Mouse (Mus musculus) neural tube, embryonic 11.5 days (tissue): ENCODE results near the gene Phf21b. TPM values are rescaled to one million over a fixed set of nuclear protein-coding genes. Genes with fewer than 3 reads are reported as not detected.

Experiments
- ATAC-seq: fragments of 200-750 bp; cut with Nextera tagmentation; 2 replicates; pipeline ENCODE4 v1.8.0; 2017; ENCODE audit warnings: moderate number of reproducible peaks, mild to moderate bottlenecking, moderate TSS enrichment, moderate library complexity; ENCODE audit not compliant: insufficient read depth, low FRiP score, low TSS enrichment
- DNase-seq: peaks from one replicate; pipeline ENCODE4 v3.0.0-alpha.2; 2015; ENCODE audit warnings: low spot score
- H3K27ac ChIP-seq: fragments of 300-500 bp; sonication (generic); 2 replicates; pipeline ENCODE4 v1.5.1; 2014; ENCODE audit warnings: low read depth, mild to moderate bottlenecking, low read length
- H3K27me3 ChIP-seq: fragments of 300-500 bp; sonication (generic); 2 replicates; pipeline ENCODE4 v1.6.1; 2014; ENCODE audit warnings: mild to moderate bottlenecking, low read length, mixed read lengths; ENCODE audit not compliant: control insufficient read depth, insufficient read depth
- H3K36me3 ChIP-seq: fragments of 300-500 bp; sonication (generic); 2 replicates; pipeline ENCODE4 v1.6.1; 2014; ENCODE audit warnings: mild to moderate bottlenecking, low read length, moderate library complexity, mixed read lengths; ENCODE audit not compliant: control insufficient read depth, insufficient read depth
- H3K4me1 ChIP-seq: fragments of 300-500 bp; sonication (generic); 2 replicates; pipeline ENCODE4 v1.6.1; 2014; ENCODE audit warnings: low read length, mixed read lengths; ENCODE audit not compliant: control insufficient read depth, insufficient read depth
- H3K4me2 ChIP-seq: fragments of 300-500 bp; sonication (generic); 2 replicates; pipeline ENCODE4 v1.6.1; 2014; ENCODE audit warnings: low read depth, mild to moderate bottlenecking, moderate library complexity
- H3K4me3 ChIP-seq: fragments of 300-500 bp; sonication (generic); 2 replicates; pipeline ENCODE4 v1.5.1; 2014; ENCODE audit warnings: low read depth, low read length
- H3K9ac ChIP-seq: fragments of 300-500 bp; sonication (generic); 2 replicates; pipeline ENCODE4 v1.6.1; 2014; ENCODE audit warnings: mild to moderate bottlenecking, low read length
- H3K9me3 ChIP-seq: fragments of 300-500 bp; sonication (generic); 2 replicates; pipeline ENCODE4 v1.6.1; 2016; ENCODE audit warnings: low read length; ENCODE audit not compliant: control insufficient read depth
- WGBS: fragments of 180-500 bp; shearing (Covaris S2); extraction: QIAGEN DNeasy Blood & Tissue Kit; methylation state at CpG from one replicate; pipeline ENCODE4 v1.1.7; 2014; 5-methylcytosine and 5-hydroxymethylcytosine counted together
- polyA plus RNA-seq: library from polyadenylated mRNA; unstranded; fragments of >200 nt; fragmentation: Nextera tagmentation; extraction: Ambion mirVana; gene quantifications from 2 replicates; pipeline ENCODE4 v1.2.1, GENCODE M21; 2014

Phf21b gene
- polyA plus RNA-seq, 1 experiment from 2014 or later: 32.2 TPM

GRCm38 (mm10) chr15:84812831-84813357 lies 43.0 kb downstream of the Phf21b start:
- no peak for DNase-seq
- WGBS: 81% methylated on average over 11 of the region's 11 CpGs
- Histone ChIP-seq H3K4me3 (no peak overlapping the region), H3K4me2 (no peak overlapping the region), H3K27ac (no peak overlapping the region), H3K9me3 (no peaks in the 10 kb centered on the region), H3K27me3 (no peaks in the 10 kb centered on the region), H3K36me3 (peaks cover under 1% of the 10 kb centered on the region; the same call in 1 of the 2 replicates), H3K9ac (no peak overlapping the region), H3K4me1 (peaks cover 12% of the 10 kb centered on the region)
- ATAC-seq: no peak

GRCm38 (mm10) chr15:84811126-84811525 lies 44.7 kb downstream of the Phf21b start:
- Histone ChIP-seq H3K27ac (no peak overlapping the region), H3K4me3 (no peak overlapping the region), H3K27me3 (no peaks in the 10 kb centered on the region), H3K9me3 (no peaks in the 10 kb centered on the region), H3K4me1 (peaks cover 12% of the 10 kb centered on the region), H3K4me2 (no peak overlapping the region), H3K9ac (no peak overlapping the region), H3K36me3 (peaks cover 9% of the 10 kb centered on the region)
- no peak for ATAC-seq
- no peak for DNase-seq
- WGBS: 68% methylated on average over 5 of the region's 5 CpGs

- Histone ChIP-seq H3K36me3 (peaks cover 17% of the 10 kb centered on the region), H3K27me3 (no peaks in the 10 kb centered on the region), H3K4me1 (peaks cover 10% of the 10 kb centered on the region), H3K9ac (no peak overlapping the region), H3K27ac (no peak overlapping the region), H3K4me3 (no peak overlapping the region), H3K4me2 (no peak overlapping the region), H3K9me3 (no peaks in the 10 kb centered on the region)
- DNase-seq: no peak
- WGBS: 53% methylated on average over 21 of the region's 21 CpGs
- no peak for ATAC-seq
Observed at GRCm38 (mm10) chr15:84809275-84809952, 46.4 kb downstream of the Phf21b start.

GRCm38 (mm10) chr15:84803685-84804084 lies 52.2 kb downstream of the Phf21b start:
- peak; percentile 69 for DNase-seq
- H3K4me3 ChIP-seq: no peak overlapping the region
- no peak overlapping the region for H3K4me2 ChIP-seq
- no peaks in the 10 kb centered on the region for H3K4me1 ChIP-seq
- peaks cover 26% of the 10 kb centered on the region for H3K36me3 ChIP-seq
- H3K27me3 ChIP-seq: no peaks in the 10 kb centered on the region
- no peak overlapping the region for H3K27ac ChIP-seq
- H3K9ac ChIP-seq: no peak overlapping the region
- no peaks in the 10 kb centered on the region for H3K9me3 ChIP-seq
- ATAC-seq: no peak
- 47% methylated on average over 3 of the region's 3 CpGs for WGBS

GRCm38 (mm10) chr15:84800132-84800531 lies 55.7 kb downstream of the Phf21b start:
- ATAC-seq: no peak
- DNase-seq: no peak
- Histone ChIP-seq H3K4me1 (no peaks in the 10 kb centered on the region), H3K36me3 (peaks cover 28% of the 10 kb centered on the region), H3K4me2 (no peak overlapping the region), H3K9me3 (no peaks in the 10 kb centered on the region), H3K27me3 (no peaks in the 10 kb centered on the region), H3K4me3 (no peak overlapping the region), H3K27ac (no peak overlapping the region), H3K9ac (no peak overlapping the region)
- WGBS: 96% methylated on average over 5 of the region's 5 CpGs

GRCm38 (mm10) chr15:84793649-84794048 lies 62.2 kb downstream of the Phf21b start:
- ATAC-seq: no peak
- no peak overlapping the region for H3K4me2 ChIP-seq
- H3K27me3 ChIP-seq: no peaks in the 10 kb centered on the region
- H3K4me1 ChIP-seq: no peaks in the 10 kb centered on the region
- H3K27ac ChIP-seq: no peak overlapping the region
- DNase-seq: no peak
- 86% methylated on average over 5 of the region's 5 CpGs for WGBS
- H3K9me3 ChIP-seq: no peaks in the 10 kb centered on the region
- no peak overlapping the region for H3K4me3 ChIP-seq
- no peak overlapping the region for H3K9ac ChIP-seq
- H3K36me3 ChIP-seq: peaks cover 23% of the 10 kb centered on the region

GRCm38 (mm10) chr15:84787161-84787560 lies 68.7 kb downstream of the Phf21b start:
- H3K9me3 ChIP-seq: no peaks in the 10 kb centered on the region
- H3K36me3 ChIP-seq: peaks cover 20% of the 10 kb centered on the region
- H3K4me2 ChIP-seq: no peak overlapping the region
- DNase-seq (no peak), ATAC-seq (no peak)
- H3K4me3 ChIP-seq: no peak overlapping the region
- H3K27ac ChIP-seq: no peak overlapping the region
- no peaks in the 10 kb centered on the region for H3K4me1 ChIP-seq
- H3K9ac ChIP-seq: no peak overlapping the region
- no peaks in the 10 kb centered on the region for H3K27me3 ChIP-seq
- WGBS: 83% methylated on average over 10 of the region's 10 CpGs

GRCm38 (mm10) chr15:84784812-84785211 lies 71.0 kb downstream of the Phf21b start:
- H3K4me1 ChIP-seq: no peaks in the 10 kb centered on the region
- DNase-seq: no peak
- no peaks in the 10 kb centered on the region for H3K27me3 ChIP-seq
- H3K4me3 ChIP-seq: no peak overlapping the region
- H3K27ac ChIP-seq: no peak overlapping the region
- no peak overlapping the region for H3K9ac ChIP-seq
- H3K9me3 ChIP-seq: no peaks in the 10 kb centered on the region
- H3K36me3 ChIP-seq: peaks cover 18% of the 10 kb centered on the region
- 96% methylated on average over 16 of the region's 16 CpGs for WGBS
- ATAC-seq: no peak
- H3K4me2 ChIP-seq: no peak overlapping the region

GRCm38 (mm10) chr15:84778587-84778986 lies 77.3 kb downstream of the Phf21b start:
- Histone ChIP-seq H3K4me3 (no peak overlapping the region), H3K27ac (no peak overlapping the region), H3K9me3 (no peaks in the 10 kb centered on the region), H3K27me3 (no peaks in the 10 kb centered on the region), H3K4me2 (no peak overlapping the region), H3K9ac (no peak overlapping the region), H3K4me1 (peaks cover 16% of the 10 kb centered on the region), H3K36me3 (no peaks in the 10 kb centered on the region)
- no peak for ATAC-seq
- DNase-seq: no peak
- 60% methylated on average over 5 of the region's 5 CpGs for WGBS
